Mouse (Mus musculus): ENCODE data around the gene Dnah12.
"Not testable (repeated sequence)": the region's sequence is repeated elsewhere in the genome, so short reads cannot be mapped to it uniquely, and the experiment has no call there.

DNA sequence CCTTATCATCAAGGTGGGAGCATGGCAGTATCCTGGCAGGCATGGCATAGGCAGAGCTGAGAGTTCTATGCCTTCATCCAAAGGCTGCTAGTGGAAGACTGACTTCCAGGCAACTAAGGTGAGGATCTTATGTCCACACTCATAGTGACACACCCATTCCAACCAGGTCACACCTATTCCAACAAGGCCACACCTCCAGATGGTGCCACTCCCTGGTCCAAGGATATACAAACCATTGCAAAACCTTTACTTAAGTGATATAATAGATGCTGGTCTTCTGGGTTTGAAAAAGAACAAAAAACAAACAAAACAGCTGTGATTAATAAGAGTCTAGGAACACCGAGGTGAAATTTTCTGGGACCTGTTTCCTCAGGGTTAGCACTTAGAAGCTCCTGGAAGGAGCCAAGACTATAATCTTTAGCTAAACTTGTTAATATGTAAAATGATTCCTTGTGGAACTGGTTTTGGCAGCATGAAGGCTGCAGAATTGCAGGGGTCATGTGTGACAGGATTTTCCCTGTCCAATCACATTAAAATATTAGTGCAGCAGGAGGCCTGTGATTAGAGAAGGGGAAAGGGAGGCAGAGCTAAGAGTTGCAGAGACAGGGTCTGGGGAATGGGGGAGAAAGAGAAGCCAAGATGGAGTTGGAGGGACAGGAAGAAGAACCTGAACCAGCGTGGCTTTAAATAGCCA lies 18.5 kb upstream of the Dnah12 start:
- TF ChIP-seq CTCF (IDR thresholded peaks at IDR 0.05; ENCODE audit: control insufficient read depth, insufficient read depth, insufficient read length); MAX (IDR thresholded peaks at IDR 0.05); CEBPB (IDR thresholded peaks at IDR 0.05; ENCODE audit: low read depth): not testable (repeated sequence)

All from C2C12 (cell line).